Mouse (Mus musculus): ENCODE results near the gene Mrpl23. TPM values are rescaled to one million over a fixed set of nuclear protein-coding genes. Genes with fewer than 3 reads are reported as not detected.

Gene Mrpl23
- polyA plus RNA-seq, 1 experiment, result 8.1 TPM

DNA sequence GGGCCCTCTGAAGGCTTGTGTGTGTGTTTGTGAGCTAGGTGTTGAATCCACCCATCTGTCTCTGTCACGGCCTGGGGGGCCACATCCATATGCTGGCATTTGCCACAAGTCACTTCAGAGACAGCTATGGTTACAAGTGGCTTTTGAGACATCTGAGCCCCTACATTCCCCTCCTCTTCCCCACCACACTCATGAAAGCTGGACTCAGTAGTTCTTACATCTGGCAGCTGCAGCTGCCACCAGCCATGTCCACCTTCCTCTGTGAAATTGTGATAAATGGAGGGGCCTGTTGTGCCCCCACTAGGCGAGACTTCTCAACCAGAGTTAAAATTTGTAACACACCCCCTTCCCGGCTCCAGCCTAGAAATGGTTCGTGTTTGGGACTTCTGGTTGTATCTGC, 5.8 kb downstream of the Mrpl23 start:
- DNase-seq (ENCODE audit: low read depth in 1 of 2, low spot score in 2 of 2), result no peak
- Histone ChIP-seq H3K4me3 (ENCODE audit: extremely low read depth, insufficient read depth, insufficient read length) (no peak overlapping the region), H3K36me3 (ENCODE audit: control insufficient read depth, insufficient read depth, low read length) (peaks cover 17% of the 10 kb centered on the region), H3K4me1 (ENCODE audit: control insufficient read depth, insufficient read depth, insufficient read length) (peaks cover 7% of the 10 kb centered on the region; the same call in 1 of the 2 replicates), H3K27me3 (ENCODE audit: control insufficient read depth, insufficient read depth, low read length) (no peaks in the 10 kb centered on the region), H3K27ac (ENCODE audit: insufficient read depth, low read length) (no peak overlapping the region)
- 70% methylated on average over 4 of the region's 4 CpGs for WGBS
- no peak for TF ChIP-seq CTCF (IDR thresholded peaks at IDR 0.05; ENCODE audit: extremely low read depth, insufficient read depth, insufficient read length, insufficient replicate concordance)
- TF ChIP-seq POLR2A (IDR thresholded peaks at IDR 0.05; ENCODE audit: low read depth, low read length), result no peak

- 66% methylated on average over 6 of the region's 6 CpGs for WGBS
- H3K36me3 ChIP-seq (ENCODE audit: control insufficient read depth, insufficient read depth, low read length), result peaks cover 17% of the 10 kb centered on the region
- H3K4me1 ChIP-seq (ENCODE audit: control insufficient read depth, insufficient read depth, insufficient read length), result peaks cover 7% of the 10 kb centered on the region; the same call in 1 of the 2 replicates
- H3K27ac ChIP-seq (ENCODE audit: insufficient read depth, low read length), result no peak overlapping the region
- no peaks in the 10 kb centered on the region for H3K27me3 ChIP-seq (ENCODE audit: control insufficient read depth, insufficient read depth, low read length)
- TF ChIP-seq CTCF (IDR thresholded peaks at IDR 0.05; ENCODE audit: extremely low read depth, insufficient read depth, insufficient read length, insufficient replicate concordance) (no peak), POLR2A (IDR thresholded peaks at IDR 0.05; ENCODE audit: low read depth, low read length) (no peak)
- no peak for DNase-seq (ENCODE audit: low read depth in 1 of 2, low spot score in 2 of 2)
- H3K4me3 ChIP-seq (ENCODE audit: extremely low read depth, insufficient read depth, insufficient read length), result no peak overlapping the region
Measured at GRCm38 (mm10) chr7:142538766-142539165, 6.3 kb downstream of the Mrpl23 start.

GRCm38 (mm10) chr7:142539828-142540227, 7.3 kb downstream of the Mrpl23 start:
- Histone ChIP-seq H3K27me3 (ENCODE audit: control insufficient read depth, insufficient read depth, low read length) (no peaks in the 10 kb centered on the region), H3K27ac (ENCODE audit: insufficient read depth, low read length) (no peak overlapping the region), H3K4me3 (ENCODE audit: extremely low read depth, insufficient read depth, insufficient read length) (no peak overlapping the region), H3K4me1 (ENCODE audit: control insufficient read depth, insufficient read depth, insufficient read length) (no peaks in the 10 kb centered on the region), H3K36me3 (ENCODE audit: control insufficient read depth, insufficient read depth, low read length) (peaks cover 17% of the 10 kb centered on the region)
- no peak for DNase-seq (ENCODE audit: low read depth in 1 of 2, low spot score in 2 of 2)
- WGBS, result 96% methylated on average over 8 of the region's 8 CpGs
- TF ChIP-seq CTCF (IDR thresholded peaks at IDR 0.05; ENCODE audit: extremely low read depth, insufficient read depth, insufficient read length, insufficient replicate concordance), result no peak
- no peak for TF ChIP-seq POLR2A (IDR thresholded peaks at IDR 0.05; ENCODE audit: low read depth, low read length)

GRCm38 (mm10) chr7:142542771-142543303, 10.4 kb downstream of the Mrpl23 start:
- Histone ChIP-seq H3K4me1 (ENCODE audit: control insufficient read depth, insufficient read depth, insufficient read length) (no peaks in the 10 kb centered on the region), H3K4me3 (ENCODE audit: extremely low read depth, insufficient read depth, insufficient read length) (no peak overlapping the region), H3K27ac (ENCODE audit: insufficient read depth, low read length) (no peak overlapping the region), H3K36me3 (ENCODE audit: control insufficient read depth, insufficient read depth, low read length) (peaks cover 15% of the 10 kb centered on the region), H3K27me3 (ENCODE audit: control insufficient read depth, insufficient read depth, low read length) (no peaks in the 10 kb centered on the region)
- WGBS, result 86% methylated on average over 11 of the region's 11 CpGs
- TF ChIP-seq POLR2A (IDR thresholded peaks at IDR 0.05; ENCODE audit: low read depth, low read length) (no peak), CTCF (IDR thresholded peaks at IDR 0.05; ENCODE audit: extremely low read depth, insufficient read depth, insufficient read length, insufficient replicate concordance) (no peak)
- DNase-seq (ENCODE audit: low read depth in 1 of 2, low spot score in 2 of 2), result no peak

- no peak overlapping the region for H3K4me3 ChIP-seq (ENCODE audit: extremely low read depth, insufficient read depth, insufficient read length)
Measured at GRCm38 (mm10) chr7:142545967-142546366, 13.5 kb downstream of the Mrpl23 start.

GRCm38 (mm10) chr7:142547874-142548273, 15.4 kb downstream of the Mrpl23 start:
- DNase-seq (ENCODE audit: low read depth in 1 of 2, low spot score in 2 of 2), result no peak
- Histone ChIP-seq H3K4me1 (ENCODE audit: control insufficient read depth, insufficient read depth, insufficient read length) (no peaks in the 10 kb centered on the region), H3K4me3 (ENCODE audit: extremely low read depth, insufficient read depth, insufficient read length) (no peak overlapping the region), H3K27me3 (ENCODE audit: control insufficient read depth, insufficient read depth, low read length) (no peaks in the 10 kb centered on the region), H3K27ac (ENCODE audit: insufficient read depth, low read length) (no peak overlapping the region), H3K36me3 (ENCODE audit: control insufficient read depth, insufficient read depth, low read length) (no peaks in the 10 kb centered on the region)
- TF ChIP-seq POLR2A (IDR thresholded peaks at IDR 0.05; ENCODE audit: low read depth, low read length) (no peak), CTCF (IDR thresholded peaks at IDR 0.05; ENCODE audit: extremely low read depth, insufficient read depth, insufficient read length, insufficient replicate concordance) (no peak)
- 64% methylated on average over 2 of the region's 2 CpGs for WGBS

More at GRCm38 (mm10) chr7:142545967-142546366, 13.5 kb downstream of the Mrpl23 start:
- no peak overlapping the region for H3K27ac ChIP-seq (ENCODE audit: insufficient read depth, low read length)
- H3K4me1 ChIP-seq (ENCODE audit: control insufficient read depth, insufficient read depth, insufficient read length), result no peaks in the 10 kb centered on the region
- 81% methylated on average over 7 of the region's 7 CpGs for WGBS
- no peak for DNase-seq (ENCODE audit: low read depth in 1 of 2, low spot score in 2 of 2)
- H3K36me3 ChIP-seq (ENCODE audit: control insufficient read depth, insufficient read depth, low read length), result peaks cover 2% of the 10 kb centered on the region
- H3K27me3 ChIP-seq (ENCODE audit: control insufficient read depth, insufficient read depth, low read length), result no peaks in the 10 kb centered on the region
- TF ChIP-seq CTCF (IDR thresholded peaks at IDR 0.05; ENCODE audit: extremely low read depth, insufficient read depth, insufficient read length, insufficient replicate concordance) (no peak), POLR2A (IDR thresholded peaks at IDR 0.05; ENCODE audit: low read depth, low read length) (no peak)

DNA sequence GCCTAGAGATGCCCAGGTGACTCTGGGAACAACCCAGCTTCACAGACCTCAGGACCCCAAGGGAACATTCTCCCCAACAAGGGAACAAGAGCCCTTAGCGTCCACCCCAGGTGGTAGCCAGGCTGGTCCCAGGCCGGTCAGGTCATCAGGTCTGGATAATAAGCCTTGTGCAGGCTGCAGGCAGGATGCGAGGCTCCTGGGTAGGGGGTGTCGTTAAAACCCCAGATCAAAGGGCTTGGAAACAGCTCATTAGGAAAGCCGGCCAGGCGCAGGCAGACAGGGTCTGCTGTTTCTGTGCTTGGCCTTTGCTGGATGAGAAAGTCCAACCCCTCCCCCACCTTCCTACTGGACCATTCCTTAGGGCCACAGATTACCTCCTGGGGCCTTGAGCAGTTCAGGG, 16.2 kb downstream of the Mrpl23 start:
- WGBS, result 96% methylated on average over 6 of the region's 6 CpGs
- no peak for TF ChIP-seq CTCF (IDR thresholded peaks at IDR 0.05; ENCODE audit: extremely low read depth, insufficient read depth, insufficient read length, insufficient replicate concordance)
- TF ChIP-seq POLR2A (IDR thresholded peaks at IDR 0.05; ENCODE audit: low read depth, low read length), result no peak
- Histone ChIP-seq H3K4me3 (ENCODE audit: extremely low read depth, insufficient read depth, insufficient read length) (no peak overlapping the region), H3K27me3 (ENCODE audit: control insufficient read depth, insufficient read depth, low read length) (no peaks in the 10 kb centered on the region), H3K36me3 (ENCODE audit: control insufficient read depth, insufficient read depth, low read length) (no peaks in the 10 kb centered on the region), H3K4me1 (ENCODE audit: control insufficient read depth, insufficient read depth, insufficient read length) (no peaks in the 10 kb centered on the region), H3K27ac (ENCODE audit: insufficient read depth, low read length) (no peak overlapping the region)
- no peak for DNase-seq (ENCODE audit: low read depth in 1 of 2, low spot score in 2 of 2)

All from spleen, adult 2 months (tissue).